Comparison of ENCODE assay signal across 23 mouse cellular contexts in genomic region chr2:109945532-109945931, GRCm38 (mm10). TPM values are rescaled to one million over a fixed set of nuclear protein-coding genes. Genes with fewer than 3 reads are reported as not detected.
DNase-seq lines count a peak whose midpoint lies in the region; ATAC-seq and TF ChIP-seq lines count a peak whose summit lies in the region.
"Had no signal": no experiment of that assay in that cellular context is flagged by ENCODE, and none has a peak within 500 bp of the region (broad histone marks: within the 10 kb centered on the region; RNA-seq: fewer than 3 reads in every experiment).

No protein-coding gene starts in this region.

- no peaks in the 10 kb centered on the region for H3K9me3 ChIP-seq in heart, embryonic 11.5 days (replicated peaks; ENCODE audit: control insufficient read depth, low read length)
- no peaks in the 10 kb centered on the region for H3K9me3 ChIP-seq in heart, embryonic 15.5 days (replicated peaks)
- H3K9me3 ChIP-seq in hindbrain, postnatal 0 days (ENCODE audit: low read length): no peaks in the 10 kb centered on the region
- no peaks in the 10 kb centered on the region for H3K9me3 ChIP-seq in hindbrain, embryonic 16.5 days (ENCODE audit: control insufficient read depth, low read length)
- H3K9me3 ChIP-seq: embryonic facial prominence, embryonic 15.5 days; forebrain, embryonic 10.5 days; hindbrain, embryonic 15.5 days had no signal

- H3K4me3 ChIP-seq in heart, embryonic 11.5 days (ENCODE audit: low read depth, low read length): no peak overlapping the region
- no peak overlapping the region for H3K4me3 ChIP-seq in heart, embryonic 15.5 days
- no peak overlapping the region for H3K4me3 ChIP-seq in hindbrain, postnatal 0 days (ENCODE audit: low read length)
- no peak overlapping the region for H3K4me3 ChIP-seq in hindbrain, embryonic 16.5 days (ENCODE audit: low read length)
- H3K4me3 ChIP-seq: embryonic facial prominence, embryonic 15.5 days; erythroblast, embryonic 14.5 days; forebrain, embryonic 10.5 days; gastrocnemius, adult 2 months; hindbrain, embryonic 15.5 days had no signal

- H3K27ac ChIP-seq in heart, embryonic 11.5 days (ENCODE audit: low read depth, low read length): peak overlapping the region; percentile 69; the same call in 1 of the 2 replicates
- H3K27ac ChIP-seq in heart, embryonic 15.5 days: peak overlapping the region; percentile 76
- H3K27ac ChIP-seq in hindbrain, postnatal 0 days: no peak overlapping the region
- no peak overlapping the region for H3K27ac ChIP-seq in hindbrain, embryonic 16.5 days (ENCODE audit: low read depth, low read length)
- H3K27ac ChIP-seq: embryonic facial prominence, embryonic 15.5 days; forebrain, embryonic 10.5 days; gastrocnemius, adult 2 months; hindbrain, embryonic 15.5 days had no signal

- WGBS in heart, embryonic 11.5 days (ENCODE audit: insufficient replicate concordance): 86% methylated on average over 4 of the region's 4 CpGs
- 68% methylated on average over 4 of the region's 4 CpGs for WGBS in heart, embryonic 15.5 days
- WGBS in hindbrain, postnatal 0 days: 41% methylated on average over 4 of the region's 4 CpGs
- WGBS in hindbrain, embryonic 16.5 days: 50% methylated on average over 4 of the region's 4 CpGs

- TF ChIP-seq CTCF in hindbrain, postnatal 0 days (IDR thresholded peaks at IDR 0.05; ENCODE audit: low read depth): no peak

- peaks cover 28% of the 10 kb centered on the region for H3K4me1 ChIP-seq in heart, embryonic 11.5 days (ENCODE audit: control insufficient read depth, insufficient read depth, low read length)
- H3K4me1 ChIP-seq in heart, embryonic 15.5 days (replicated peaks): peaks cover 40% of the 10 kb centered on the region
- H3K4me1 ChIP-seq in hindbrain, postnatal 0 days (ENCODE audit: insufficient read depth, low read length): peaks cover 9% of the 10 kb centered on the region; the same call in 1 of the 2 replicates
- peaks cover 2% of the 10 kb centered on the region; the same call in 1 of the 2 replicates for H3K4me1 ChIP-seq in hindbrain, embryonic 16.5 days (ENCODE audit: control insufficient read depth, insufficient read depth, low read depth, low read length)

- H3K36me3 ChIP-seq in heart, embryonic 11.5 days (ENCODE audit: control insufficient read depth, insufficient read depth, low read length): no peaks in the 10 kb centered on the region
- no peaks in the 10 kb centered on the region for H3K36me3 ChIP-seq in heart, embryonic 15.5 days
- H3K36me3 ChIP-seq in hindbrain, postnatal 0 days (ENCODE audit: insufficient read depth, low read length): no peaks in the 10 kb centered on the region
- H3K36me3 ChIP-seq in hindbrain, embryonic 16.5 days (ENCODE audit: control insufficient read depth, insufficient read depth, low read length): no peaks in the 10 kb centered on the region
- H3K36me3 ChIP-seq: embryonic facial prominence, embryonic 15.5 days; forebrain, embryonic 10.5 days; hindbrain, embryonic 15.5 days had no signal

- intact Hi-C loops in heart, postnatal 14 days (cut with DNase I): no loop called here
- intact Hi-C loops in heart, postnatal 36 days (cut with DNase I): no loop called here

- no peak for ATAC-seq in heart, embryonic 11.5 days (replicated peaks; ENCODE audit: insufficient number of reproducible peaks, low FRiP score, low TSS enrichment)
- no peak for ATAC-seq in heart, embryonic 15.5 days (replicated peaks; ENCODE audit: insufficient number of reproducible peaks, insufficient read depth, low FRiP score, low read depth)
- ATAC-seq in hindbrain, postnatal 0 days: peak; percentile 50; the same call in 1 of the 2 replicates
- ATAC-seq in hindbrain, embryonic 16.5 days: no peak
- ATAC-seq: forebrain, embryonic 14.5 days had no signal

- peak overlapping the region; percentile 15; the same call in 1 of the 2 replicates for H3K4me2 ChIP-seq in heart, embryonic 11.5 days
- H3K4me2 ChIP-seq in heart, embryonic 15.5 days: peak overlapping the region; percentile 29; the same call in 1 of the 2 replicates
- no peak overlapping the region for H3K4me2 ChIP-seq in hindbrain, postnatal 0 days (ENCODE audit: low read depth, low read length)
- no peak overlapping the region for H3K4me2 ChIP-seq in hindbrain, embryonic 16.5 days (ENCODE audit: low read length)
- H3K4me2 ChIP-seq: embryonic facial prominence, embryonic 15.5 days; hindbrain, embryonic 15.5 days had no signal

- no peak overlapping the region for H3K9ac ChIP-seq in heart, embryonic 11.5 days (ENCODE audit: low read depth, low read length)
- H3K9ac ChIP-seq in heart, embryonic 15.5 days: no peak overlapping the region
- H3K9ac ChIP-seq in hindbrain, postnatal 0 days (replicated peaks; ENCODE audit: low read length): no peak overlapping the region
- no peak overlapping the region for H3K9ac ChIP-seq in hindbrain, embryonic 16.5 days (ENCODE audit: low read depth, low read length)
- H3K9ac ChIP-seq: embryonic facial prominence, embryonic 15.5 days; hindbrain, embryonic 15.5 days had no signal

- no peaks in the 10 kb centered on the region for H3K27me3 ChIP-seq in heart, embryonic 11.5 days (ENCODE audit: control insufficient read depth, insufficient read depth, low read length)
- no peaks in the 10 kb centered on the region for H3K27me3 ChIP-seq in heart, embryonic 15.5 days
- H3K27me3 ChIP-seq in hindbrain, postnatal 0 days (ENCODE audit: insufficient read depth, low read length): no peaks in the 10 kb centered on the region
- no peaks in the 10 kb centered on the region for H3K27me3 ChIP-seq in hindbrain, embryonic 16.5 days (replicated peaks; ENCODE audit: control insufficient read depth, insufficient read depth, low read length)
- H3K27me3 ChIP-seq: embryonic facial prominence, embryonic 15.5 days; hindbrain, embryonic 15.5 days had no signal

- DNase-seq in heart, postnatal 14 days: no peak
- DNase-seq in heart, postnatal 36 days: no peak
- no peak for DNase-seq in hindbrain, postnatal 0 days (ENCODE audit: low spot score)
- peak; percentile 78 for DNase-seq in Muller cell, postnatal 12 days (ENCODE audit: inconsistent ontology term)
- DNase-seq in thymus, adult 18-20 months: no peak
- DNase-seq: adrenal gland, postnatal 10 days; cerebellum, adult 11 months; cerebellum, adult 8-10 months; cerebellum, postnatal 14 days; embryo, embryonic 11 days; gastrocnemius, adult 2 months; gastrocnemius, postnatal 25 days; kidney, adult 11 months; kidney, adult 9 months; kidney, postnatal 25 days had no signal

RNA-seq across cellular contexts. Expression of gene Lgr4, which starts 28.1 kb away (rescaled TPM):
- polyA plus RNA-seq in heart, embryonic 11.5 days (2014; fragmentation: Nextera tagmentation; extraction: Ambion mirVana): 12.9 and 14.0 TPM in 2 replicates
- total RNA-seq in heart, postnatal 14 days (2021): 10 to 100 TPM; 28.0 to 29.2 TPM
- polyA plus RNA-seq in heart, embryonic 15.5 days (2015; fragmentation: Nextera tagmentation; extraction: Ambion mirVana): 10.7 and 11.3 TPM in 2 replicates
- total RNA-seq in heart, postnatal 36 days (2021): 10 to 100 TPM; 26.3 TPM
- total RNA-seq in hindbrain, postnatal 0 days (2014; rRNA removed): 27.9 and 28.2 TPM in 2 replicates
- polyA plus RNA-seq in hindbrain, postnatal 0 days (2015; fragmentation: Nextera tagmentation; extraction: Ambion mirVana): 9.0 and 9.8 TPM in 2 replicates
- polyA plus RNA-seq in hindbrain, embryonic 16.5 days (2015; fragmentation: Nextera tagmentation; extraction: Ambion mirVana): 7.0 and 7.7 TPM in 2 replicates

RNA-seq across cellular contexts. Expression of gene Lin7c, which starts 54.9 kb away (rescaled TPM):
- 40.7 and 54.2 TPM in 2 replicates for polyA plus RNA-seq in heart, embryonic 11.5 days (2014; fragmentation: Nextera tagmentation; extraction: Ambion mirVana)
- 10 to 100 TPM; 45.2 to 46.4 TPM for total RNA-seq in heart, postnatal 14 days (2021)
- polyA plus RNA-seq in heart, embryonic 15.5 days (2015; fragmentation: Nextera tagmentation; extraction: Ambion mirVana): 37.3 and 37.7 TPM in 2 replicates
- 10 to 100 TPM; 38.8 to 46.3 TPM for total RNA-seq in heart, postnatal 36 days (2021)
- 147 and 171 TPM in 2 replicates for total RNA-seq in hindbrain, postnatal 0 days (2014; rRNA removed)
- 153 and 158 TPM in 2 replicates for polyA plus RNA-seq in hindbrain, postnatal 0 days (2015; fragmentation: Nextera tagmentation; extraction: Ambion mirVana)
- polyA plus RNA-seq in hindbrain, embryonic 16.5 days (2015; fragmentation: Nextera tagmentation; extraction: Ambion mirVana): 187 and 194 TPM in 2 replicates

Comparison
In these comparisons a context has a peak if more than half of its experiments do, and no peak if none do; other contexts are left out.
1. H3K27ac ChIP-seq: peak in heart, embryonic 11.5 days (single experiment) and heart, embryonic 15.5 days (single experiment); none in hindbrain, postnatal 0 days (single experiment) and hindbrain, embryonic 16.5 days (single experiment).
2. H3K4me2 ChIP-seq: peak in heart, embryonic 11.5 days (single experiment) and heart, embryonic 15.5 days (single experiment); none in hindbrain, postnatal 0 days (single experiment) and hindbrain, embryonic 16.5 days (single experiment).